Mouse (Mus musculus): ENCODE measurements around the gene Marco. TPM values are rescaled to one million over a fixed set of nuclear protein-coding genes. Genes with fewer than 3 reads are reported as not detected.

The Marco gene
- total RNA-seq, 2 experiments from 2014 or later = not detected

DNA sequence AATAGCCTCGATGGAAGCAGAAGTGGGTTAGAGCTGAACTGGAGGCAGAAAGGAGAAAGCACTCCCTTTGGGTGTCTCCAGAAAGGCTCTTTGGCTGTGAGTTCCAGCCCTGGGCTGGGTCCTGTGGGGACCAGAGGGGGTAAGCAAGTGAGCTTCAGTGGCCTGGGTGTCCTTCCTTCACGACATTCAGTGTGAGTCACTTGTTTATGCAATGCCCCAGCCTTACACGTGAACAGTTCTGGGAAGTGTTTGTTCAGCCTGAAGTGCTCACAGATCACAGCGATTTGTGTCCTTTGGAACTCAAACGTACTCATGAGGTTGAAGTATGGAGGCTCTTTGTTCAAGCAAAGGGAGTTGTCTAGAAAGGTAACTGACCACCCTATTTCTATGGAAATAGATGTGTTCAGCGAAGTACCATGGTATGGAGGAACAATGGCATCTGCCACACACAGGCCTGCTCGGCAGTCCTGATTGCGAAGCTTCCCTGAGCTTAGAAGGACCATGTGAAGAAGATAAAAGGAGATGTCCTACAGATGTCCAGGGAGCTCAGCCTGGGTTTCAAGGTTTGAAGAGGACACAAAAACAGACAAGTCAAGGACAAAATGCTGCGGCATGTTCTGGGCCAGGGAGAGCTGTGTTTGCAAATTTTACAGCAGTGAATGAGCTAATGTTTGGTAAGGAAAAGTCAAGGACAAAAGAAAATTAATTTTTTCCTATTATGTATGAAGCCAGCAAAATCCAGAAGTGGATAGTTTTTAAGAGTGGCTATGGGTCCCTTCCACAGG, 53.1 kb downstream of the Marco start:
- no peak for DNase-seq (ENCODE audit: extremely low spot score in 1 of 2, low spot score in 2 of 2)
- intact Hi-C loops (cut with DNase I) = no loop called here

DNA sequence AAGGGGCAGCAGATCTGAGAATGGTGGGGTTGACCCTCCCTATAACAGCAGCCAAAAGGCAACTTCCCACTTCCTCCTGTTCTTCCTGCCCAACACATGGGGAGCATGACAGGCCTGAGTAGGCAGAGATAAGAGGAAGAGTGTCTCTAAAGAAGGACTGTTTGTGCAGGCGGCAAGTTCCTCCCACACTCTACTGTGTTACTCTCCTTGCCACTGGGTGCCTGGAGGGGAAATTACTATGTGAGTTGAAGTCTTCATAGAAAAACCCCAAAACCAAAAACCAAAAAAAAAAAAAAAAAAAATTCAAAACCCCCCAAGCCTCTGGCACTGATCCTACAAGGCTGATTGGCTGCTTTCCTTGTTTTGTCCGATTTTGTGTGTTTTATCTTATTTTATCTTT, 55.2 kb downstream of the Marco start:
- no peak for DNase-seq (ENCODE audit: extremely low spot score in 1 of 2, low spot score in 2 of 2)
- intact Hi-C loops (cut with DNase I) = no loop called here

DNA sequence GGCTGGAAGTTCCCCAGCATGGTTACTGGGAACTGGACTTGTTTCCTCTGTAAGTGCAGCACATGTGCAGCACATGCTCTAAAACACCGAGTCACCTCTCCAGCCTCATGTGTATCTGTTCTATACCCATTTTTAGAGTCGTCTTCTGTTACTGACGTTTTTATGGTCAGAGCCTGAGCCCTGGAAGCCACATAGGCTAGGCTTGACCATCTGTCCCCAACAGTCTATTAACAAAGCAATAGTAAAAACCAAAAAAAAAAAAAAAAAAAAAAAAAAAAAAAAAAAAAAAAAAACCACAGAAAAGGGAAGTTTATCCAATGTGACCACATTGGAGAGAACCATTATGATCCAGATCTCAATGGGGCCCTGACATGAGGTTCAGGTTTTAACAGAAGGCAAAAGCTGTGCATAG, 61.6 kb downstream of the Marco start:
- no peak for DNase-seq (ENCODE audit: extremely low spot score in 1 of 2, low spot score in 2 of 2)

DNA sequence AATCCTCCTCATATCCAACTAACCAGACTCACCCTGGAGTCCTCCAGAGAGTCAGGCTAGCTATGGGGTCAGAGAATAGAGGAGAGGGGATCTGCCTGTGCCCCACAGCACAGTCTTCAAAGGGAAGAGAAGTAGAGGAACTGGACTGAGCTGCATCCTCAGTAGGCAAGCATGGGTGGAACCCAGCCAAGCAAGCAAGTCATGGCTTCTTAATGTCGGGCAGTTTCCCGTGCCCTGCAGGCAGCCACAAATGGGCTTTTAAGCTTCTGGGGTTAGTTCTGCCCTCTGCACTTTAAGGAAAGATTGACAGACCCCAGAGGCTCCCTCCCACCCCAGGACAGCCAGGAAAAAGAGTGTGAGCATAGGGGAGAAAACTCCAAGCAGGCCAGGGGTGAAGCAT, 63.2 kb downstream of the Marco start:
- DNase-seq (ENCODE audit: extremely low spot score in 1 of 2, low spot score in 2 of 2) = no peak
- intact Hi-C loops (cut with DNase I) = no loop called here

More for the DNA sequence above, 61.6 kb downstream of the Marco start:
- intact Hi-C loops (cut with DNase I) = no loop called here

DNA sequence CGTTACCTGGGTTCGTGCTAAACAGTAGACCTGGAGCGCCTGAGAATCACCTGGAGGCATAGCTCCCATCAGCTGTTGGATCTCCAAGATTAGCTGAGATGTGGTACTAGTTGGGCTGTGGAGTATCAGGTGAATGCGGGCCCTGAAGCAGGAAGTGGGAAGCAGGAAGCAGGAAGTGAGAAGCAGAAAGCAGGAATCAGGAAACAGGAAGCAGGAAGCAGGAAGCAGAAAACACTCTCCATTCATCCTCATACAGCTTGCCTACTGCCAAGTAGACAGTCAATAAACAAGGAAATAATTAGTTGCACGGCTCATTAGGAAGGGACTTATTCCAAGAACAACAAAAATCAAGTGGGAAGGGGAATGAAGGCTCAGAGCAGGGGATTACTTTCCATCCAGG, 69.2 kb downstream of the Marco start:
- DNase-seq (ENCODE audit: extremely low spot score in 1 of 2, low spot score in 2 of 2) = no peak
- intact Hi-C loops (cut with DNase I) = no loop called here

DNA sequence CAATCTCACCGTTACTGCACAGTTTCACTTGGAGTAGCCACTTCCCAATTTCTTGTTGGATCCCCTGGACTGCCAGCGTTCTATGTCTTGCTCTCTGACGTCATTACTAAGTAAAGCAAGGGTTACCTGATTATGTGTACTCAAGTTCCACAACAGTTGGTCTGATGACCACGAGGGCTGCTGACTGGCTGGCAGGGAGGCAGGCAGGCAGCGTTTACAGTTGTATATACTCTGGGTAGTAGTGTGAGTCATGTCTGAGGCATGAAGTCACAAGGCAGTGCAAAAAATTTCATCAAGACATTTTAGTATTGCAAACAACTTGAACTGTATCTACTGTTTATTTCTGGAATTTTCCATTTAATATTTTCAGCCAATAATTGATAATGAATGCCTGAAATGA, 74.7 kb downstream of the Marco start:
- DNase-seq (ENCODE audit: extremely low spot score in 1 of 2, low spot score in 2 of 2) = no peak
- intact Hi-C loops (cut with DNase I) = no loop called here

DNA sequence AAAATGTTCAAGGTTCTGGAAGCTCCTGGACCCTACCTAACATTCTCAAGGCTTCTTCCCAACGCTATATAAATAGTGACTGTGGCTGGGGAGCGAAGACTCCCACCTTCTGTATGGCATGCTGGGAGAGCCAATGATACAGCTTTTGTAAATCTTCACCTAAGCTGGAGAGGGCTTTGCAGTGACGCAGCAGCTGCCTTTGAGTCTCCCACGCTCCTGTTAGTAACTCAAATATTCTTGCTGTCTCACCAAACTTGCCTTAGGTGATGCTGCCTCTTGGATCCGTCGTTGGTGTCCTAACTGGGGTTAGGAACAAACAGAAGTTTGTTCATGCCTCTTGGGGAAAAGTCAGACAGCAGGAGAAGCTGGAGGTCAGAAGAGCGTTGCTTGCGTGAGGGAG, 79.2 kb downstream of the Marco start:
- intact Hi-C loops (cut with DNase I) = no loop called here
- no peak for DNase-seq (ENCODE audit: extremely low spot score in 1 of 2, low spot score in 2 of 2)

Other genes starting within 250 kb of the Marco start
- 1 to 10 TPM; 7.2 to 8.9 TPM for gene Steap3, start 232.3 kb downstream of the Marco start, total RNA-seq (2021)
- 1 to 10 TPM; 1.5 TPM for gene C1ql2, start 164.4 kb downstream of the Marco start, total RNA-seq (2021)
- not detected for gene En1, start 97.4 kb upstream of the Marco start, total RNA-seq (2021)